Mouse (Mus musculus) kidney, adult 11 months (tissue): ENCODE measurements around the gene Kcnj11.

Source experiments
- DNase-seq: peaks from one replicate; pipeline ENCODE4 v3.0.0; 2022

Gene Kcnj11

GRCm38 (mm10) chr7:46103771-46104170 lies 3.2 kb upstream of the Kcnj11 start:
- DNase-seq, result no peak

GRCm38 (mm10) chr7:46103075-46103591 lies 2.6 kb upstream of the Kcnj11 start:
- DNase-seq, result no peak

- no peak for DNase-seq
Observed at GRCm38 (mm10) chr7:46099682-46100081, 882 bp downstream of the Kcnj11 start.

GRCm38 (mm10) chr7:46098919-46099286 lies 1.7 kb downstream of the Kcnj11 start:
- no peak for DNase-seq

GRCm38 (mm10) chr7:46098221-46098918 lies 2.2 kb downstream of the Kcnj11 start:
- no peak for DNase-seq

GRCm38 (mm10) chr7:46097319-46097783 lies 3.2 kb downstream of the Kcnj11 start:
- no peak for DNase-seq

GRCm38 (mm10) chr7:46096136-46096535 lies 4.4 kb downstream of the Kcnj11 start:
- DNase-seq, result peak; percentile 25

GRCm38 (mm10) chr7:46092803-46093202 lies 7.8 kb downstream of the Kcnj11 start:
- no peak for DNase-seq

GRCm38 (mm10) chr7:46088241-46088640 lies 12.3 kb downstream of the Kcnj11 start:
- no peak for DNase-seq

GRCm38 (mm10) chr7:46086378-46086777 lies 14.2 kb downstream of the Kcnj11 start:
- DNase-seq, result no peak

- DNase-seq, result peak; percentile 18
Observed at GRCm38 (mm10) chr7:46084839-46085513, 15.6 kb downstream of the Kcnj11 start.

GRCm38 (mm10) chr7:46084024-46084423 lies 16.5 kb downstream of the Kcnj11 start:
- DNase-seq, result no peak

- DNase-seq, result no peak
Observed at GRCm38 (mm10) chr7:46077675-46078074, 22.9 kb downstream of the Kcnj11 start.

GRCm38 (mm10) chr7:46076844-46077243 lies 23.7 kb downstream of the Kcnj11 start:
- no peak for DNase-seq

GRCm38 (mm10) chr7:46068831-46069230 lies 31.7 kb downstream of the Kcnj11 start:
- no peak for DNase-seq

GRCm38 (mm10) chr7:46063296-46063695 lies 37.3 kb downstream of the Kcnj11 start:
- no peak for DNase-seq

GRCm38 (mm10) chr7:46061614-46062013 lies 39.0 kb downstream of the Kcnj11 start:
- DNase-seq, result no peak

GRCm38 (mm10) chr7:46060688-46061087 lies 39.9 kb downstream of the Kcnj11 start:
- DNase-seq, result no peak

- DNase-seq, result no peak
Observed at GRCm38 (mm10) chr7:46058882-46059281, 41.7 kb downstream of the Kcnj11 start.

- DNase-seq, result no peak
Observed at GRCm38 (mm10) chr7:46053566-46053965, 47.0 kb downstream of the Kcnj11 start.

- DNase-seq, result no peak
Observed at GRCm38 (mm10) chr7:46052161-46052821, 48.3 kb downstream of the Kcnj11 start.

- DNase-seq, result no peak
Observed at GRCm38 (mm10) chr7:46049981-46050380, 50.6 kb downstream of the Kcnj11 start.

- no peak for DNase-seq
Observed at GRCm38 (mm10) chr7:46047873-46048562, 52.5 kb downstream of the Kcnj11 start.
